Mouse (Mus musculus) limb, embryonic 11.5 days (tissue): Measurements from ENCODE around the gene Gm2888. TPM values are rescaled to one million over a fixed set of nuclear protein-coding genes. Genes with fewer than 3 reads are reported as not detected.
A peak's percentile ranks its signal among the peaks of the same experiment; 100 is the strongest.
"Not testable (repeated sequence)": the region's sequence is repeated elsewhere in the genome, so short reads cannot be mapped to it uniquely, and the experiment has no call there.

Experiments used
- ATAC-seq: fragments of 200-750 bp; cut with Nextera tagmentation; 2 replicates; pipeline ENCODE4 v1.8.0; 2017; ENCODE audit warnings: low read depth; ENCODE audit not compliant: insufficient number of reproducible peaks, low FRiP score, low TSS enrichment
- DNase-seq: peaks from one replicate; pipeline ENCODE4 v3.0.0-alpha.2; 2015; ENCODE audit warnings: low spot score
- H3K27ac ChIP-seq: fragments of 300-500 bp; sonication (generic); replicated peaks from 2 replicates; pipeline ENCODE4 v1.5.1; 2014; ENCODE audit warnings: low read depth, mild to moderate bottlenecking, low read length
- H3K27me3 ChIP-seq: fragments of 300-500 bp; sonication (generic); 2 replicates; pipeline ENCODE4 v1.6.1; 2014; ENCODE audit warnings: mild to moderate bottlenecking, low read length, mixed read lengths; ENCODE audit not compliant: control insufficient read depth, insufficient read depth
- H3K36me3 ChIP-seq: fragments of 300-500 bp; sonication (generic); 2 replicates; pipeline ENCODE4 v1.6.1; 2014; ENCODE audit warnings: mild to moderate bottlenecking, low read length, moderate library complexity, mixed read lengths; ENCODE audit not compliant: control insufficient read depth, insufficient read depth
- H3K4me1 ChIP-seq: fragments of 300-500 bp; sonication (generic); 2 replicates; pipeline ENCODE4 v1.6.1; 2014; ENCODE audit warnings: low read length, mixed read lengths; ENCODE audit not compliant: control insufficient read depth, insufficient read depth
- H3K4me2 ChIP-seq: fragments of 300-500 bp; sonication (generic); 2 replicates; pipeline ENCODE4 v1.6.1; 2014; ENCODE audit warnings: low read depth, mild to moderate bottlenecking, moderate library complexity; ENCODE audit not compliant: severe bottlenecking
- H3K4me3 ChIP-seq: fragments of 300-500 bp; sonication (generic); 2 replicates; pipeline ENCODE4 v1.5.1; 2014; ENCODE audit warnings: low read depth, low read length
- H3K9ac ChIP-seq: fragments of 300-500 bp; sonication (generic); 2 replicates; pipeline ENCODE4 v1.6.1; 2014; ENCODE audit warnings: mild to moderate bottlenecking, low read length
- H3K9me3 ChIP-seq: fragments of 300-500 bp; sonication (generic); 2 replicates; pipeline ENCODE4 v1.6.1; 2016; ENCODE audit warnings: low read length; ENCODE audit not compliant: control insufficient read depth
- WGBS: fragments of 180-500 bp; shearing (Covaris S2); extraction: QIAGEN DNeasy Blood & Tissue Kit; methylation state at CpG from one replicate; pipeline ENCODE4 v1.1.7; 2014; 5-methylcytosine and 5-hydroxymethylcytosine counted together
- polyA plus RNA-seq: library from polyadenylated mRNA; unstranded; fragments of >200 nt; fragmentation: Nextera tagmentation; extraction: Ambion mirVana; gene quantifications from 2 replicates; pipeline ENCODE4 v1.2.1, GENCODE M21; 2014

The Gm2888 gene
- polyA plus RNA-seq = not detected in 2 replicates

- DNase-seq, H3K4me2 ChIP-seq, ATAC-seq, H3K4me3 ChIP-seq, H3K9me3 ChIP-seq, H3K9ac ChIP-seq, H3K4me1 ChIP-seq, H3K36me3 ChIP-seq, H3K27ac ChIP-seq, H3K27me3 ChIP-seq: not testable (repeated sequence)
- WGBS = 85% methylated on average over 2 of the region's 3 CpGs
Measured at GRCm38 (mm10) chr14:3029702-3030101, at the start of gene Gm2888. Gm2888 (plus strand) TSS chr14:3030002.

- H3K27ac ChIP-seq, H3K4me1 ChIP-seq, H3K36me3 ChIP-seq, ATAC-seq, H3K27me3 ChIP-seq, H3K9me3 ChIP-seq: not testable (repeated sequence)
- DNase-seq = peak; percentile 64
- H3K4me3 ChIP-seq = peak within 1 kb of the TSS; percentile 40
- peak within 1 kb of the TSS; percentile 45 for H3K9ac ChIP-seq
- H3K4me2 ChIP-seq = peak within 1 kb of the TSS; percentile 61
- WGBS = 6% methylated on average over 11 of the region's 40 CpGs
Measured at GRCm38 (mm10) chr14:3048727-3049512, 19.1 kb downstream of the Gm2888 start, which contains the start of gene Gm2897. Gm2897 (plus strand) TSS chr14:3049285.

- 0% methylated on average over 16 of the region's 20 CpGs for WGBS
- Histone ChIP-seq H3K4me3 (peak overlapping the region; percentile 40), H3K9ac (peak overlapping the region; percentile 17), H3K4me2 (peak overlapping the region; percentile 61)
- H3K27me3 ChIP-seq, ATAC-seq, H3K27ac ChIP-seq, H3K4me1 ChIP-seq, H3K9me3 ChIP-seq, H3K36me3 ChIP-seq: not testable (repeated sequence)
- peak; percentile 34 for DNase-seq
Measured at GRCm38 (mm10) chr14:3049513-3049800, 19.7 kb downstream of the Gm2888 start.

GRCm38 (mm10) chr14:3050087-3050486 lies 20.3 kb downstream of the Gm2888 start:
- WGBS = 2% methylated on average over 5 of the region's 8 CpGs
- not testable (repeated sequence) for H3K36me3 ChIP-seq, H3K27ac ChIP-seq, H3K4me3 ChIP-seq, H3K27me3 ChIP-seq, H3K4me2 ChIP-seq, H3K9ac ChIP-seq, DNase-seq, H3K9me3 ChIP-seq, ATAC-seq, H3K4me1 ChIP-seq

Other genes with a start within 250 kb of the Gm2888 start
- 2.6 and 4.0 TPM in 2 replicates for gene Gm2897, start 19.3 kb downstream of the Gm2888 start, polyA plus RNA-seq
- not detected in 2 replicates for gene Gm10340, start 104.0 kb downstream of the Gm2888 start, polyA plus RNA-seq
- not detected in 2 replicates for gene Gm5795, start 158.3 kb downstream of the Gm2888 start, polyA plus RNA-seq
- 7.2 and 7.7 TPM in 2 replicates for gene D830030K20Rik, start 178.5 kb downstream of the Gm2888 start, polyA plus RNA-seq